Mouse (Mus musculus) hindbrain, embryonic 10.5 days (tissue): Measurements from ENCODE around the gene Gpc6. TPM values are rescaled to one million over a fixed set of nuclear protein-coding genes. Genes with fewer than 3 reads are reported as not detected.

Experiments used
- DNase-seq: peaks from one replicate; pipeline ENCODE4 v3.0.0-alpha.2; 2017; ENCODE audit warnings: low spot score
- H3K27ac ChIP-seq: fragments of 300-500 bp; sonication (generic); 2 replicates; pipeline ENCODE4 v1.5.1; 2016; ENCODE audit warnings: mild to moderate bottlenecking, moderate library complexity
- H3K27me3 ChIP-seq: fragments of 300-500 bp; sonication (generic); 2 replicates; pipeline ENCODE4 v1.6.1; 2016; ENCODE audit warnings: mild to moderate bottlenecking; ENCODE audit not compliant: poor library complexity, insufficient read depth, severe bottlenecking
- H3K36me3 ChIP-seq: fragments of 300-500 bp; sonication (generic); 2 replicates; pipeline ENCODE4 v1.6.1; 2016; ENCODE audit warnings: mild to moderate bottlenecking, moderate library complexity
- H3K4me1 ChIP-seq: fragments of 300-500 bp; sonication (generic); replicated peaks from 2 replicates; pipeline ENCODE4 v1.6.1; 2016; ENCODE audit warnings: mild to moderate bottlenecking
- H3K4me3 ChIP-seq: fragments of 300-500 bp; sonication (generic); 2 replicates; pipeline ENCODE4 v1.5.1; 2016; ENCODE audit warnings: mild to moderate bottlenecking, moderate library complexity
- H3K9me3 ChIP-seq: fragments of 300-500 bp; sonication (generic); 2 replicates; pipeline ENCODE4 v1.6.1; 2016; ENCODE audit warnings: mild to moderate bottlenecking, moderate library complexity
- WGBS: fragments of 180-500 bp; shearing (Covaris S2); methylation state at CpG from one replicate; pipeline ENCODE4 v1.1.7; 2016; 5-methylcytosine and 5-hydroxymethylcytosine counted together
- polyA plus RNA-seq: library from polyadenylated mRNA; unstranded; fragments of >200 nt; fragmentation: Nextera tagmentation; extraction: Ambion mirVana; gene quantifications from 2 replicates; pipeline ENCODE4 v1.2.1, GENCODE M21; 2016

Gpc6 gene
- polyA plus RNA-seq, 1 experiment from 2014 or later = 34.3 TPM

DNA sequence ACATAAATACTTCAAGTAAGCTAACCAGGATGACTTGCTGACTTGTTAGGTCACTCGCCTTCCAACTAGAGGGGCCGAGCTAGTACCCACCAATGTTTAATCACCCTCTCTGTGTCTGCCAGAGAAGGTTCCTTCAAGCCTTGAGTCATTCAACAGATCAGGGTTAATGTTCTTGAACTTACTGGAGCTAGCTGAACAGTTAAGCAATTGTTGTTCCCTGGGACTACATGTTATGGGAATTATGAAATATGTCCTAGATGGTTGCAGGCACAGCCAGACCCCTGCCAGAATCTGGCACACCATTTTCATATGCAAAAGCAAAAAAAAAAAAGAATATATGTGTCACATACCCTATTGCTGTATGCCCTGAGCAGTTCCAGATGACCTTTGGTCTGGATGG, 726.8 kb downstream of the Gpc6 start:
- Histone ChIP-seq H3K4me1 (no peaks in the 10 kb centered on the region), H3K4me3 (no peak overlapping the region), H3K36me3 (no peaks in the 10 kb centered on the region), H3K27me3 (no peaks in the 10 kb centered on the region), H3K9me3 (no peaks in the 10 kb centered on the region), H3K27ac (no peak overlapping the region)
- WGBS = 91% methylated on average over 2 of the region's 2 CpGs
- no peak for DNase-seq

DNA sequence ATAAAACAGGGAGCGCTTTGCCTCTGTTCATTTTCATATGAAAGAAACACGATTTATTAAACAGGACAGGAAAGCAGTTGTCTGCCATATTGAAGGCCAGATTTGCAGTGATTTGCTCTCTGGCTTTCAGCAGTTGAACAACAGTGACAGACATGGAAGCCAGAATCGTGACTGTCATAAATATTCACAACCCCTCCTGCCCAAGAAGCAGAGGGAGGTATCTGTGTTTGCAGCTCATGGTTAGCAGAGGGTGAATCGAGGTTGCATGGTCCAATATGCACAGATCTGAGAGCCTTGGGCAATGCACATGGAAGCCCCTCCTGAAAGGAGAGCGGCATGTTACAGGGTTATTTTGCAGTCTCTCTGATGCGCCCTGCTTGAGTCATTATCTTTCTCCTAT, 730.3 kb downstream of the Gpc6 start:
- H3K9me3 ChIP-seq = no peaks in the 10 kb centered on the region
- no peaks in the 10 kb centered on the region for H3K4me1 ChIP-seq
- H3K27me3 ChIP-seq = no peaks in the 10 kb centered on the region
- H3K4me3 ChIP-seq = no peak overlapping the region
- H3K27ac ChIP-seq = no peak overlapping the region
- 90% methylated on average over 6 of the region's 6 CpGs for WGBS
- no peaks in the 10 kb centered on the region for H3K36me3 ChIP-seq
- DNase-seq = no peak

DNA sequence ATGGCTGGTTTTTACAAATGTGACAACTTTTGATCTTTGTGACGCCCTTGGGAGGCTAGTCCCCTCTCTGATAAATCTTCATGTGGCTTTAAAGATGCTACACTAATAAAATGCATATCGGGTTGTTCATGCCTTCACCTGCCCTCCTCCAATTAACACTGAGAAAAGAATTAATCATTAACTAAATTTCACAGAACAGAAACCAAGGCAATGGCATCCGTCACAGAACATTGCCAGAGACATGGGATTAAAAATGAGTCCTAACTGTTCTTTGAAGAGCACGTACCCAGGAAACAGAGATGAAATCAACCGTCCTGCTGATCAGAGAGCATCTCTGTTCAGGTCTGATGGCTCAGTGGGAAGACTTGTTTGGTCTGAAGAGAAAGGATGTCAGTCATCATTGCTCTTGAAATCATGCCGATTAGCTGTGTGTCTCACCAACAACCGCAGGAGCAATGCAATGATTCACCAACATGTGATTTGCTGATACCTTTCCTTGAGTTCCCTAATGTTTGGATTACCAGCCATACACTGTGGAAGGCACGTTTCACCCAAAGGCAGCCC, 734.2 kb downstream of the Gpc6 start:
- Histone ChIP-seq H3K9me3 (no peaks in the 10 kb centered on the region), H3K27me3 (no peaks in the 10 kb centered on the region), H3K4me1 (no peaks in the 10 kb centered on the region), H3K4me3 (no peak overlapping the region), H3K27ac (no peak overlapping the region), H3K36me3 (no peaks in the 10 kb centered on the region)
- DNase-seq = no peak
- WGBS = 89% methylated on average over 8 of the region's 8 CpGs

GRCm38 (mm10) chr14:117662261-117662660, 737.1 kb downstream of the Gpc6 start:
- Histone ChIP-seq H3K9me3 (no peaks in the 10 kb centered on the region), H3K27me3 (no peaks in the 10 kb centered on the region), H3K4me1 (0 out of 2 replicates have a peak, but pooled peaks cover 3% of the 10 kb centered on the region), H3K36me3 (no peaks in the 10 kb centered on the region), H3K27ac (no peak overlapping the region), H3K4me3 (no peak overlapping the region)
- WGBS = 91% methylated on average over 4 of the region's 4 CpGs
- no peak for DNase-seq

DNA sequence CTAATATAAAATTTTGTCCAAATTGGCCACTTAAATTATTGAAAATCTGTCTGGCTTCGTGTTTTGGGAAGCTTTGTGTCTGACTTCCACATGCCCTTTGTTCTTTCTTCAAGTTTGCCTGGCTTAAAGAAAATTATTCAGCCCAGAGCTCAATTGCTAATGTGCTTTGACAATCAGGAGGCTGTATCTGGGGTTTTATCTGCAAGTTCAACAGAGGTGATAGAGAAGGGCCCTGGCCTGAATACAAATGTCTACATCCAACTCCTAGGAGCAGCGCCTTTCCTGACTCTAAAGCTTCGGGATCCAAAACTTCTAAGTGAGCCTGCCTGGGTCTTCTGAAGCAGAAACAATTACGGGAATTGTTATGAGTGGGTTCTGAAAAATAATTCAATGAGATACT, 739.7 kb downstream of the Gpc6 start:
- DNase-seq = no peak
- 79% methylated on average over 4 of the region's 4 CpGs for WGBS
- no peaks in the 10 kb centered on the region for H3K27me3 ChIP-seq
- H3K9me3 ChIP-seq = no peaks in the 10 kb centered on the region
- no peaks in the 10 kb centered on the region for H3K36me3 ChIP-seq
- H3K4me3 ChIP-seq = no peak overlapping the region
- 0 out of 2 replicates have a peak, but pooled peaks cover 3% of the 10 kb centered on the region for H3K4me1 ChIP-seq
- H3K27ac ChIP-seq = 0 out of 2 replicates have a peak overlapping the region, but pooled peaks have one; percentile 53

GRCm38 (mm10) chr14:117666126-117666525, 741.0 kb downstream of the Gpc6 start:
- no peaks in the 10 kb centered on the region for H3K36me3 ChIP-seq
- no peaks in the 10 kb centered on the region for H3K9me3 ChIP-seq
- no peaks in the 10 kb centered on the region for H3K27me3 ChIP-seq
- no peak overlapping the region for H3K27ac ChIP-seq
- DNase-seq = no peak
- H3K4me1 ChIP-seq = 0 out of 2 replicates have a peak, but pooled peaks cover 3% of the 10 kb centered on the region
- no peak overlapping the region for H3K4me3 ChIP-seq
- WGBS = 94% methylated on average over 2 of the region's 2 CpGs

DNA sequence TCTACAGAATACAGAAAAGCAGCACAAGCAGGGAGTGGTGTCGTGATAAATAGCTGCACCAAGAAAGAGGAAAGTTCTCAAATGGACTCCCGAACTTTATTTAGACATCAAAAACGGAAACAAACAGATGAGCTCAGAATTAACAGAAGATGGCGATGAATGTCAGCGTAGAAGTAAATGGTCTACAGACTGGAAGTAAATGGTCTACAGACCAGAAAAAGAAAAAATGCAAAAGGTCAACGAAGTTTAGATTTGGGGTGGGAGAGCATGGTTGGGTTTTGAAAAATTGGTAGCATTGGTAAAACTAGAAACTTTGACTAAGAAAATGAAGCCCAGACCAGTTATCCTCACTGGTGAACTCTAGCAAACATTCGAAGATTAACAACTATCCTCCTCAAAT, 748.4 kb downstream of the Gpc6 start:
- no peak overlapping the region for H3K27ac ChIP-seq
- H3K4me1 ChIP-seq = no peaks in the 10 kb centered on the region
- H3K36me3 ChIP-seq = no peaks in the 10 kb centered on the region
- no peak for DNase-seq
- no peaks in the 10 kb centered on the region for H3K9me3 ChIP-seq
- H3K4me3 ChIP-seq = no peak overlapping the region
- 90% methylated on average over 7 of the region's 7 CpGs for WGBS
- H3K27me3 ChIP-seq = no peaks in the 10 kb centered on the region

DNA sequence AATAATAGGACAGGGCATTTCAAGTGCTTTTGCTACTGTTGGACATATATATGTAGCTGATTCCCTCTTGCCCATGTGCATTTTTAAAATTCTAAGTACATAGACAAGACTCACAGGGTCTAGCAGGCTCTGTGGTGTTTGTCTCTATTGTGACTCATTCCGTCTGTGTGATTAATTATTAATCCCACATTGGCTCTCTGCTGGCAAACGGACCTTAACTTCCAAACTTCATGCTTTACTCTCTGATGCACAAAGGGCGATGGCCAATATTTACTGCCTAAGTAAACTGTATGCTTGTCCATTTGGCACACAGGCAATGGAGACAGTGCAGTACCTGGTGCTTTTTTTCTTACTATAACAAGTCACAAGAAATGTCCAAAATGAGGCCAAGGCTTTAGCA, 749.4 kb downstream of the Gpc6 start:
- no peak overlapping the region for H3K4me3 ChIP-seq
- H3K4me1 ChIP-seq = no peaks in the 10 kb centered on the region
- 84% methylated on average over 3 of the region's 3 CpGs for WGBS
- H3K36me3 ChIP-seq = no peaks in the 10 kb centered on the region
- H3K27me3 ChIP-seq = no peaks in the 10 kb centered on the region
- no peaks in the 10 kb centered on the region for H3K9me3 ChIP-seq
- no peak overlapping the region for H3K27ac ChIP-seq
- DNase-seq = no peak

DNA sequence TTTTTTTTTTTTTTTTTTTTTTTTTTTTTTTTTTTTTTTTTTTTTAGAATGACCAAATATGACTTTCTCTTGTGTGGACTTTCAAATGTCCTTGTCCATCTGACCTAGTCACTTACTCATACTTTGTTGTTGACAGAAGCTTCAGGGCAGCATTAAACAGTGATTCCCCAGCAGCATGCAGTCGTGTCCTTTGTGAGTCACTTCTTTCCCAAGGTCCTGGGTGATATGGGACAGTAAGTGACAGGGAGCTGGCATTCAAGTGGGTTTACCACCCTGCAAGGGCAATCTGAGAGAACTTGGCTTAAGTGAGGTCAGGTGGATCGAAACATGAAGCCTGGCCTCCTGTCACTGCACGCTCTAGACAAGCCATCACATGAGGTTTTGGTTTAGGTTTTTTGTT, 754.8 kb downstream of the Gpc6 start:
- 85% methylated on average over 3 of the region's 3 CpGs for WGBS

DNA sequence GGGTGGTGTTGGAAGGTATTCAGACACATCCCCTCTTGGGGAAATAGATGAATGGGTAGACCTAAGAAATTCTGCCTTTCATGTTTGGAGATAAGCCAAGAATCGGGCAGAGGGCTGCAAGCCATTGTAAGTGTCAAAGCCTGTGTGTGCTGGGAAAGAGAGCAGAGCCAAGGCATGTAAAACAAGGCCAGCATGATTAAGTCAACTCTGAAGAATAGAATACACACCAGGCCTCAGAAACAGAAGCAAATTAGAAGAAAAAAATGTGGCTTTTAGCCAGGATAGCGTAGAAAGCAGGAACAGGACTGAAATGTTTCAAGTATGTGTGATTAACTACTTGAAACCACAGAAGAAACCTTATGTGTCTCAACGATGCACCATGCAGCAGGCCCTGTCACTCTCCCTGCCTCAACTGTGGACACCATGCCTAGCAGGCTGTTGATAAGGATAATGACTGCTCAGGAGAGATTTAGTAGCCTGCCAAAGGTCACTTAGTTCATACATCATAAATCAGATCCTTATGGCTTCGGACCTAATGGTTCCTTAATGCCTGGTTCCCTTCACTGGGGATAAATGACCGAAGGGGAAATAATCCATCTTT, 756.3 kb downstream of the Gpc6 start:
- no peaks in the 10 kb centered on the region for H3K27me3 ChIP-seq
- H3K27ac ChIP-seq = no peak overlapping the region
- WGBS = 88% methylated on average over 5 of the region's 5 CpGs
- no peaks in the 10 kb centered on the region for H3K36me3 ChIP-seq
- DNase-seq = no peak
- H3K9me3 ChIP-seq = no peaks in the 10 kb centered on the region
- no peak overlapping the region for H3K4me3 ChIP-seq
- H3K4me1 ChIP-seq = no peaks in the 10 kb centered on the region

More for the DNA sequence above, 754.8 kb downstream of the Gpc6 start:
- H3K36me3 ChIP-seq = no peaks in the 10 kb centered on the region
- H3K27ac ChIP-seq = no peak overlapping the region
- no peak overlapping the region for H3K4me3 ChIP-seq
- no peaks in the 10 kb centered on the region for H3K9me3 ChIP-seq
- no peaks in the 10 kb centered on the region for H3K27me3 ChIP-seq
- DNase-seq = no peak
- H3K4me1 ChIP-seq = no peaks in the 10 kb centered on the region

GRCm38 (mm10) chr14:117683149-117683548, 758.0 kb downstream of the Gpc6 start:
- WGBS = 92% methylated on average over 4 of the region's 4 CpGs
- no peak for DNase-seq

GRCm38 (mm10) chr14:117689848-117690247, 764.7 kb downstream of the Gpc6 start:
- Histone ChIP-seq H3K4me1 (no peaks in the 10 kb centered on the region), H3K27me3 (no peaks in the 10 kb centered on the region), H3K27ac (no peak overlapping the region), H3K4me3 (no peak overlapping the region), H3K36me3 (no peaks in the 10 kb centered on the region), H3K9me3 (no peaks in the 10 kb centered on the region)
- 95% methylated on average over 6 of the region's 6 CpGs for WGBS
- no peak for DNase-seq

More at GRCm38 (mm10) chr14:117683149-117683548, 758.0 kb downstream of the Gpc6 start:
- Histone ChIP-seq H3K36me3 (no peaks in the 10 kb centered on the region), H3K4me3 (no peak overlapping the region), H3K27me3 (no peaks in the 10 kb centered on the region), H3K9me3 (no peaks in the 10 kb centered on the region), H3K27ac (no peak overlapping the region), H3K4me1 (no peaks in the 10 kb centered on the region)

DNA sequence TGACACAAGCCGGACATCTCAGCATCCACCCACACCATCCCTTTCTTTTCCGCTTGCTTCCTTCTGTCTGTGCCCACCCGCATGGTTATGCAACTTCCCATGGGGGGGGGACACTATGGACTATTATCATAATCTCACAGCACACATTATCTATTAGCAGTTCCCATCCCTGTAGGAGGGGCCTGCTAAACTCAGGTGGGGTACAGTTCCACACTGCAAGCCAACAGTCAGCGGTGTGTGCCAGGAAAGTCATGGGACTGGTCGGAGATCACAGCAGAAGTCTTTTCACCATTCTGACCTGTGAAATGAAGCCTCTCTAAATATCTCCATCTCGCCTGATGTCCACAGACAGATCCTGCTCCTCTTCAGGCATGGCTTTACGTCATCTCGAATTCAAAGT, 770.5 kb downstream of the Gpc6 start:
- 93% methylated on average over 8 of the region's 8 CpGs for WGBS
- no peaks in the 10 kb centered on the region for H3K9me3 ChIP-seq
- H3K36me3 ChIP-seq = no peaks in the 10 kb centered on the region
- peaks cover 6% of the 10 kb centered on the region for H3K4me1 ChIP-seq
- H3K27me3 ChIP-seq = no peaks in the 10 kb centered on the region
- H3K4me3 ChIP-seq = no peak overlapping the region
- DNase-seq = no peak
- no peak overlapping the region for H3K27ac ChIP-seq
